Mouse (Mus musculus): ENCODE results near the gene Ap4s1.

Ap4s1 gene

GRCm38 (mm10) chr12:51704572-51704971 lies 13.7 kb downstream of the Ap4s1 start:
- no peak for DNase-seq (ENCODE audit: low spot score in 2 of 2)

GRCm38 (mm10) chr12:51705778-51706177 lies 14.9 kb downstream of the Ap4s1 start:
- DNase-seq (ENCODE audit: low spot score in 2 of 2): no peak

- DNase-seq (ENCODE audit: low spot score in 2 of 2): no peak
Observed at GRCm38 (mm10) chr12:51706673-51707235, 15.9 kb downstream of the Ap4s1 start.

DNA sequence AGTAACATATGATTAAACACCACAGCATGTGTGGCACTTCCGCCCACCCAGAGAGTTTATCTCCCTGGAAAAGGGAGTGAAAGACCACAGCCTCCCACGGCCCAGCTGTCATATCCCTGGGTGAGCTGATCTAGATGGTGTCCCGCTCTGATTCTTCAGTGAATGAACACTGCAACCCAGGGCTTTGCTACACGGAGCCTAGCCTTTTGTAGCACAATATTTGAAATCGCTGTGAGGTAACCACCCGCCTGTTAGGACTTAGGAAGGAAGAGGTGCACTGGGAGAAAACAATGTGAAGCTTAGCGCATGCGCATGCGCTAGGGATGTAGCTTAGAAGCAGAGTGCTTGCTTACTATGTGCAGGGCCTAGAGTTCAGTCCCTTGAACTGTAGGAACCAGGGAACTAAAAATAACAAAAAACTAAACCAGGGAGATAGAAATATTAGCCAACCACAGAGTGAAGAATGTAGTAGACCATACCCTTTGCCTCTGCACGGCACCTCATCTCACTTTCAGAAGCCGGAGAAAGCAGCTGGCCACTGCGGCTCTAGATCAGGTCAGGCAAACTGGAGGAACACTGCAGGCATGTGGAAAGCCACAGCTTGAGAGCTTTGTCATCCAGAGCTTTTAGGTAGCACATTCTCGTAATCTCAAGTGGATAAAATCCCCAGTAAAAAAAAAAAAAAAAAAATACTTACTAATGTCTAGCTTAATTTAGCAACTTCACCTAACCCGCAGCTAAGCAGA lies 18.3 kb downstream of the Ap4s1 start:
- no peak for DNase-seq (ENCODE audit: low spot score in 2 of 2)

DNA sequence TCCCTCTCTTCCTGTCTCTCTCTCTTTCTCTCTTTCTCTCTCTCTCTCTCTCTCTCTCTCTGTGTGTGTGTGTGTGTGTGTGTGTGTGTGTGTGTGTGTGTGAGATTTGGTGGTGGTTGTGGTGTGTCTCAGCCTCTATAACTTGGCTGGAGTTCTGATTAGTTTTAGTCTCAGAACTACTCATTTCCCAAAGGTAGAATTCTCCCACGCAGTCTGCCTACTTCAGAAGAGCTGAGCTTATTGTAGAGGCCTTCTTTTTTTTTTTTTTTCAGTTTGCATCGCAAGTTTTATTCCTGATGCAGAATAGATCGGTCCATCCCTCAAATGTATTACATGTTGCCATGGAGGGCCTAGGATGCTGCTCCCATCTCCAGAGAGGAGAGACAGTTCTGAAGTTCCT lies 18.9 kb downstream of the Ap4s1 start:
- no peak for DNase-seq (ENCODE audit: low spot score in 2 of 2)

DNA sequence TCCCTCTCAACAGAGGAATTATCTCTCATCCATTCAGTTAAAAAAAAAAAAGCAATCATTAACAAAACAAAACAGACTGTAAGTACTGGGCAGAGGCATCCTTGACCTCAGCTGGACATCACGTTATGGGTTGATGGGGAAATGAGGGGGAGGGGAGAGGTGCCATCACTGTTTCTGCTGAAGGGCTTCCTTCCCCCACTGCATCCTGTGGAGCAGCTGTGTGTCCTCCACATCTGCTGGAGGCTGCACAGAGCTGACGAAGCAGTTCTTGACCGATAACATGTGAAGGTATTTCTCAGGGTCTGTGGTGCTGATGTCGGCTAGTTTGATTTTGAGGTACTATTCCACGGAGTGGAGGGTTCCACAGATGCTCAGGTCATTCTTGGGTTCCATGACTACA lies 19.3 kb downstream of the Ap4s1 start:
- no peak for DNase-seq (ENCODE audit: low spot score in 2 of 2)

- no peak for DNase-seq (ENCODE audit: low spot score in 2 of 2)
Observed at GRCm38 (mm10) chr12:51712685-51713084, 21.9 kb downstream of the Ap4s1 start.

- DNase-seq (ENCODE audit: low spot score in 2 of 2): no peak
Observed at GRCm38 (mm10) chr12:51718617-51719016, 27.8 kb downstream of the Ap4s1 start.

- no peak for DNase-seq (ENCODE audit: low spot score in 2 of 2)
Observed at GRCm38 (mm10) chr12:51721836-51722235, 31.0 kb downstream of the Ap4s1 start.

DNA sequence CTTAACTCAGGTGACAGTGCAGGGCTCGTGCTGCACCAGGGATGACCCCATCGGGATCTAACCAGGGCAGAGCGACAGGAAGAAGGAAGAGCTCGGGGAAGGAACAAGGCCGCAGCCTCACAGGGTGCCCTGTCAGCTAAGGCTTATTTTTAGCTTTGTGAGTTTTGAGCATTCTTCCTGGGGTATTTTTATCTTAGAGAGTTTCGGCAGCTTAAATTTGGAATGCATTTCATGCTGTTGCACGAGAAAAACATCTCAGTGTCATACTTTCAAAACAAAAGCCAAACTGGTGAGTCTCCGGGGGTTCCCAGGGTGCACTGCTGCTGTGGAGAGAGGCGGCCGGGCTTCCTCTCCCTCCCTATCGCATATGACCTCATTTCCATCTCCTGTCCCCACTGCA lies 38.2 kb downstream of the Ap4s1 start:
- DNase-seq (ENCODE audit: low spot score in 2 of 2): no peak

- DNase-seq (ENCODE audit: low spot score in 2 of 2): no peak
Observed at GRCm38 (mm10) chr12:51729827-51730226, 39.0 kb downstream of the Ap4s1 start.

DNA sequence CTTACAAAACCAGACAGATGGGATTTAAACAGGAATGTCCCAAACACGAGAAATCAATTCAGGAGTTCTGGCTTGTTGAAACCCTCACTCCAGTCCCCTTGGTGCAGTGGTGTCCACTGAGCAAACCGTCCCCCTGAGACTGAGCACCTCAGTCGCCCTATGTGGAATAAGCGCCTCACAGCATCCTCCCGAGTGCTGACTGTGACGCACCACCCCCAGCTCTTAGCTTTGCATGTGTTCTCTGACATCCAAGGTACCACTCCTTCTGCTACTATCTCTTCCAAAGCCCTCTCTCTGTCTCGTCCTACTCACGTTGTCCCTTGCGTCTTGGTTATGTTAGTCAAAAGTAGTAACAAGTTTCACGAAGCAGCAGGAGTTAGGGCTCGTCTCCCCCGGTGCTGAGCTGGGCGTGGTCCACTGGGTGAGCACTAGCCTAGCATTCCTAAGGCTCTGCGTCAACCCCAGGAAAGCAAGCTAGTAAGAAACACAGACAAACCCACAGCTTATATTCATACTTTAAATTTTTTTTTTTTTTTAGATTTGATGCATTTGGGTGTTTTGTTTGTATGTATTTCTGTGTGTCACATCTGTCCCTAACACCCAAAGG lies 43.9 kb downstream of the Ap4s1 start:
- no peak for DNase-seq (ENCODE audit: low spot score in 2 of 2)

DNA sequence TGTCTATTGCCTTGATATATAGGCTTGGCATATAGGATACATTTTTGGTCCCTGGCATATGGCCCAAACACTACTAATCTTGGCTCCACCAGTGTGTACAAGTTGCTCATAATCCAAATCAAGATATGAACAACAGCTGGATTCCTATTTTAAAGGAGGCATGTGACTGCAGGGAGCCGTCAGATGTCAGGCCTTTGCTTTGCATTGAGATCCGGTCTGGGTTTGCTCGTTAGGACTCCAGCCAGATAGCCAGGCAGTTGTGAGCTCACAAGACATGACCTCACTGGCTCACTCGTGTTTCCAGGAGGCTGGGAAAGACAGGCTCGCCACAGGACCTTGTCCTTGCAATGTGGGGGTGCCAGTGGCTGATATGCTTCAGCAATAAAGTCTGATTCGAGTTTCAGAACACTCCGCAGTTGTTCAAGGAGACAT lies 45.0 kb downstream of the Ap4s1 start:
- no peak for DNase-seq (ENCODE audit: low spot score in 2 of 2)

DNA sequence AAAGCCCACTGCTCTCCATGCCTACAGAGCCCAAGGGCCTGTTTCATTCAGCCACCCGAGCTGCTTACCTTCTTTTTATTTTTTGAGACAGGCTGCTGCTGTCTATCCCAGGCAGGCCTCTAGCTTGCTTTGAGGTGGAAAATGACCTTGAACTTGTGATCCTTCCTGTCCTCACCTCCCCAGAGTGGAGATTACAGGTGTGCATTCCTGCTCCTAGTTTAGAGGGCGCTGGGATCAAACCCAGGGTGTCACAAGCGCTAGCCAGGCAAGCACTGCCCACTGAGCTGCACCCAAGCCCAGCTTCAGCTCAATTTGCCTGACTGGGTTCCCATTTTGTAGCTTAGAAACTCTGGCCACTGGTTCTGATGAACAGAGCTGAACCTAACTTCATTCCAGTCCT lies 45.5 kb downstream of the Ap4s1 start:
- no peak for DNase-seq (ENCODE audit: low spot score in 2 of 2)

DNA sequence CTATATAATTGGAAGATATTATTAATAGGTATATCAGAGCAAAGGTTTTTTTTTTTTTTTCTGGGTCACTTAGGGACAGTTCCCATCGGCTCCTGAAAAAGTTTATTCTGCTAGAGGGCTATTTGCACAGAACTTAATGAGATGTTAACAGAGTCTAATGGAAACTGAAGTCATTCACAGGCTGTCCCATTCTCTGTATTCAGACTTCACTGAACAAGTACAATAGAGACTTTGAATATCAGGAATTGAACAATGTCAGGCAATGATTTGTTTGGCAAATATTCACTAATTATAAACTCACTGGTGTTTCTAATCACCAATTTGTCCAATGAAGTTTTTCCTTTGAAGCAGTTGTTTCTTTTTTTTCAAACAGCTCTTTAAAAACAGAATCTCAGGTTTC lies 46.0 kb downstream of the Ap4s1 start:
- no peak for DNase-seq (ENCODE audit: low spot score in 2 of 2)

GRCm38 (mm10) chr12:51741690-51742089 lies 50.9 kb downstream of the Ap4s1 start:
- peak; percentile 39 to 69 for DNase-seq (ENCODE audit: low spot score in 2 of 2)

GRCm38 (mm10) chr12:51744957-51745356 lies 54.1 kb downstream of the Ap4s1 start:
- no peak for DNase-seq (ENCODE audit: low spot score in 2 of 2)

- no peak for DNase-seq (ENCODE audit: low spot score in 2 of 2)
Observed at GRCm38 (mm10) chr12:51747348-51747747, 56.5 kb downstream of the Ap4s1 start.

GRCm38 (mm10) chr12:51755938-51756598 lies 65.2 kb downstream of the Ap4s1 start:
- no peak for DNase-seq (ENCODE audit: low spot score in 2 of 2)

- no peak for DNase-seq (ENCODE audit: low spot score in 2 of 2)
Observed at GRCm38 (mm10) chr12:51756599-51756961, 65.7 kb downstream of the Ap4s1 start.

DNA sequence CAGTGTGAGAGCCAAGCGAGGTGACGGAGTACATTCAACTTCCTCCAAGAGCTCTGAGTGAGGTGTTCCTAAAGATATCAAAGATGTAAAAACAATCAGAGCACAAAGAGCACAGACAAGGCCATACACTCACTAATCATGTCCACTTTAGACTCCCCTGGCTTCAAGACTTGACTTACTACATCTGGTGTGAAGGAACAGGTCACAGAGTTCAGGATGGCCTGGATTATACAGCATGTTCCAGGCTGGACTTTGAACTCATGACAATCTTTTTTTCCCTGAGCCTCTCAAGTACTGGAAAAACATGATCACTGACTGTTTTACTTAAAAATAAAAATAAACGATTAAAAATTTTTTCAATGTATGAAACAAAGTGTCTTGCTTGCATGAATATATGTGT lies 68.5 kb downstream of the Ap4s1 start:
- DNase-seq (ENCODE audit: low spot score in 2 of 2): no peak

GRCm38 (mm10) chr12:51767454-51767853 lies 76.6 kb downstream of the Ap4s1 start:
- no peak for DNase-seq (ENCODE audit: low spot score in 2 of 2)

GRCm38 (mm10) chr12:51768702-51769101 lies 77.9 kb downstream of the Ap4s1 start:
- DNase-seq (ENCODE audit: low spot score in 2 of 2): no peak

Measured in spleen, postnatal 10 days (tissue).